Mouse (Mus musculus): Measurements from ENCODE around the gene Map10. TPM values are rescaled to one million over a fixed set of nuclear protein-coding genes. Genes with fewer than 3 reads are reported as not detected.
A peak's percentile ranks its signal among the peaks of the same experiment; 100 is the strongest.

Map10 gene
- polyA plus RNA-seq, 1 experiment from 2014 or later: 7.6 TPM

DNA sequence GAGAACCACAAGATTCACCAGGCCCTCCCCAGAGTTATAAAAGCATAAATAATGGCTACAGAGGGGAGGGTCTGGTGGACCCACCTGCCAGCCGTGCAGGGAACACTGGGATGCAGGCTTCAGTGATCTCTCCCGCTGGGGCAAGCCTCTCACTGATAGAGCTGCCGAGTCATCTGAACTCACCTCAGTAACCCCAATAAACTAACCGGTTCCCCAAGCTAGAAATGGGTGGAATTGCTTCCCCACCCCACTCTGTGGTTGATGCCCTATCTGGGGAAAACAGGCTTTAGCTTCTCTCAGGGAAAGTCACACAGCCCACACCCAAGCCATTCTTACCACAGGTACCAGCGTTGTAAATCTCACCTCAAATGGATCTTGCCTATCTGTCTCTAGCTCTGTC is 28.9 kb upstream of the Map10 start:
- H3K9me3 ChIP-seq (ENCODE audit: low read depth, low read length): no peaks in the 10 kb centered on the region
- WGBS: 77% methylated on average over 5 of the region's 5 CpGs

DNA sequence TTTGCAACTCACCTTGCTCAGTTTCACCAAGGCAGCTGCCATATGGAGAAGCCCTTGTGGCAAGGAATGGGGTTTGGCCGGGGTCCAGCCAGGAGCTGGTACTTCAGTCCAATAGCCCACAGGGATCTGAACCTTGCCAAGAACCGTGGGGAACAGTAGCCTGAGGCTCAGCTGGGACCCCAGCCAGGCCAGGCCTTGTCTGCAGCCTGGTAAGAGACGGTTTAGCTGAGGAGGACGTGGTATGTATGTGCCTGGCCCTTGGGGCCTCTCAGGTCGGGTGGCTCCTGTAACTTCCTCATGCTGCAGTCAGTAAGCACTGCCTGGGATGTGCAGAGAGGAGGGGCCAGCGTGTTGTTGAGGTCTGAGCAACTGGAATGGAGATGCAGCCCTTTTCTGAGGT is 27.8 kb upstream of the Map10 start:
- TF ChIP-seq CTCF (IDR thresholded peaks at IDR 0.05; ENCODE audit: low read depth): no peak
- ATAC-seq (ENCODE audit: insufficient read depth) (no peak), DNase-seq (peak; percentile 41)
- whole genome bisulfite sequencing: 36% methylated on average over 6 of the region's 6 CpGs
- H3K9me3 ChIP-seq (ENCODE audit: low read depth, low read length): no peaks in the 10 kb centered on the region
- no peak overlapping the region for H3K9ac ChIP-seq
- no peaks in the 10 kb centered on the region for H3K36me3 ChIP-seq (ENCODE audit: insufficient read depth)
- H3K27ac ChIP-seq (ENCODE audit: low read depth): no peak overlapping the region
- H3K4me3 ChIP-seq (ENCODE audit: low read depth, low read length): no peak overlapping the region
- no peak overlapping the region for H3K4me2 ChIP-seq
- no peaks in the 10 kb centered on the region for H3K27me3 ChIP-seq (ENCODE audit: insufficient read depth, low read length)
- peaks cover 4% of the 10 kb centered on the region for H3K4me1 ChIP-seq (ENCODE audit: insufficient read depth)

More for the DNA sequence above, 28.9 kb upstream of the Map10 start:
- Histone ChIP-seq H3K27ac (ENCODE audit: low read depth) (no peak overlapping the region), H3K4me3 (ENCODE audit: low read depth, low read length) (no peak overlapping the region), H3K9ac (no peak overlapping the region), H3K27me3 (ENCODE audit: insufficient read depth, low read length) (no peaks in the 10 kb centered on the region), H3K4me2 (no peak overlapping the region), H3K4me1 (ENCODE audit: insufficient read depth) (peaks cover 4% of the 10 kb centered on the region), H3K36me3 (ENCODE audit: insufficient read depth) (no peaks in the 10 kb centered on the region)
- no peak for DNase-seq
- no peak for TF ChIP-seq CTCF (IDR thresholded peaks at IDR 0.05; ENCODE audit: low read depth)
- no peak for ATAC-seq (ENCODE audit: insufficient read depth)

DNA sequence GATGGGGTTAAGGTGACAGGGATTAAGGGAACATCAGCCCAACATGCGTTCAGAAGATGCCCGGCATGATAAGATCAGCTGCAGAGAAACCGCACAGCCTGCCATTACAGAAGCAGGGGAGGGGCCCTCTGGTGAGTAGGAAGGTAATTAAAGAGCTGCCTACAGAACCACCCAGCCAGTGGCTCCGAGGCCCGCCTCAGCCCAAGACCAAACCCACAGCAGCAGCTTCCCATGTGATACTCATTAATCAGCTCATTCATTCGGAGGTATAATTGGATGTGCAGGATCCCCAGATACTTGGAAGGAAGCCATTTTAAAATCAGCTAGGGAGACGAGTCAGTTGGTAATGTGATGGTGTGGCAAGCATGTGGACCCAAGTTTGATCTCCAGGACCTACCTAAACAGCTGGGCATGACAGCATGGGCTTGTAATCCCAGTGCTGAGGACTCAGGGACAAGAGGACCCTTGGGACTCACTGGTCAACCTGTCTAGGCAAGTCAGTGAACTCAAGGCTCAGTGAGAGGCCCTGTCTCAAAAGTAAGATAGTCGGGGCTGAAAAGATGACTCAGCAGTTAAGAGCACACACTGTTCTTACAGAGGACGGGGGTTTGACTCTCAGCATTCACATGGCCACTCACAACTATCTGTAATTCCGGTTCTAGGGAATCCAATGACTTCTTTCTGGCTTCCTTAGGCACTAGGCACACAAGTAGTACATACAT is 23.7 kb upstream of the Map10 start:
- no peak overlapping the region for H3K4me2 ChIP-seq

DNA sequence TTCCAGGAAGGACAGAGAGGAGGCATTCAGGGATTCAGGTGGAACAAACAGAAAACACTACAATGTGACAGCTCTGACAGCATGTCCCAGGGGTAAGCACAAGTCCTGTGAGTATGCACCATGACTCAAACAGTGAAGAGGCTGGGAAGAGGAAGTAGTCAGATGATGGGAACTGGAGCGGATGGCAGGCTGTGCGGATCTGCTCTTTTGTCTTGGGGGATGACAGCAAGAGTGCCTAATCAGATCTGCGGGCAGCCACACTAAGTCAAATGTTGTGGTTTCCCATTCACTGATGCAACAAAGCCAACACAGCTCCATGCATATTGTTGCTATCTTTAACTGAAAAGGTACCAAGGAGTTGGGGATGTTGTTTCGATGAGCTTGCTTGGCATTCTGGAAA is 20.2 kb upstream of the Map10 start:
- ATAC-seq (ENCODE audit: insufficient read depth): no peak
- Histone ChIP-seq H3K27ac (ENCODE audit: low read depth) (no peak overlapping the region), H3K4me1 (ENCODE audit: insufficient read depth) (no peaks in the 10 kb centered on the region), H3K4me3 (ENCODE audit: low read depth, low read length) (no peak overlapping the region), H3K36me3 (ENCODE audit: insufficient read depth) (no peaks in the 10 kb centered on the region), H3K4me2 (no peak overlapping the region), H3K9ac (no peak overlapping the region), H3K9me3 (ENCODE audit: low read depth, low read length) (no peaks in the 10 kb centered on the region), H3K27me3 (ENCODE audit: insufficient read depth, low read length) (no peaks in the 10 kb centered on the region)
- no peak for DNase-seq
- TF ChIP-seq CTCF (IDR thresholded peaks at IDR 0.05; ENCODE audit: low read depth): no peak
- 76% methylated on average over 4 of the region's 4 CpGs for WGBS

More for the DNA sequence above, 23.7 kb upstream of the Map10 start:
- Histone ChIP-seq H3K9me3 (ENCODE audit: low read depth, low read length) (no peaks in the 10 kb centered on the region), H3K4me1 (ENCODE audit: insufficient read depth) (peaks cover 4% of the 10 kb centered on the region), H3K4me3 (ENCODE audit: low read depth, low read length) (no peak overlapping the region), H3K9ac (no peak overlapping the region), H3K27me3 (ENCODE audit: insufficient read depth, low read length) (no peaks in the 10 kb centered on the region), H3K27ac (ENCODE audit: low read depth) (no peak overlapping the region), H3K36me3 (ENCODE audit: insufficient read depth) (no peaks in the 10 kb centered on the region)
- WGBS: 48% methylated on average over 10 of the region's 10 CpGs
- DNase-seq: no peak
- no peak for ATAC-seq (ENCODE audit: insufficient read depth)
- no peak for TF ChIP-seq CTCF (IDR thresholded peaks at IDR 0.05; ENCODE audit: low read depth)

DNA sequence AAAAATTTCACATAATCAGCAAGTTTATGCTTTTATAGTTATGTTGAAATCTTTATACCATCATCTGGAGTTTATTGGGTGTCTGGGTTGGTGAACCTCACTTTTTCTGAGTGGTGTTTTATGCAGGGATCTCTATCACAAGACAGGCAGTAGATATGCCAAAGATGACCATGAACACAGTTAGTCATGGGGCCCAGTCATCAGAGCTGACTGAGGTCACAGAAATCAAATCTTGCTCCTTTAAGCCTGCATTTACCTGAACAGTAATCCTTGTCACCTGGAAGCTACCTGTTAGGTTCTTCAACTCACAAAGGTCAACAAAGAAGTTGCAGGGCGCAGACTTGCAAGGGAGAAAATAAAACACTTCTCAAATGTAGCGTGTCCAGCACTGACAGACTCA is 14.8 kb upstream of the Map10 start:
- Histone ChIP-seq H3K4me1 (ENCODE audit: insufficient read depth) (no peaks in the 10 kb centered on the region), H3K36me3 (ENCODE audit: insufficient read depth) (no peaks in the 10 kb centered on the region), H3K9me3 (ENCODE audit: low read depth, low read length) (no peaks in the 10 kb centered on the region), H3K9ac (no peak overlapping the region), H3K4me3 (ENCODE audit: low read depth, low read length) (no peak overlapping the region), H3K27ac (ENCODE audit: low read depth) (no peak overlapping the region), H3K27me3 (ENCODE audit: insufficient read depth, low read length) (no peaks in the 10 kb centered on the region), H3K4me2 (no peak overlapping the region)
- ATAC-seq (ENCODE audit: insufficient read depth) (no peak), DNase-seq (no peak)
- WGBS: 84% methylated on average over 2 of the region's 2 CpGs
- TF ChIP-seq CTCF (IDR thresholded peaks at IDR 0.05; ENCODE audit: low read depth): no peak

DNA sequence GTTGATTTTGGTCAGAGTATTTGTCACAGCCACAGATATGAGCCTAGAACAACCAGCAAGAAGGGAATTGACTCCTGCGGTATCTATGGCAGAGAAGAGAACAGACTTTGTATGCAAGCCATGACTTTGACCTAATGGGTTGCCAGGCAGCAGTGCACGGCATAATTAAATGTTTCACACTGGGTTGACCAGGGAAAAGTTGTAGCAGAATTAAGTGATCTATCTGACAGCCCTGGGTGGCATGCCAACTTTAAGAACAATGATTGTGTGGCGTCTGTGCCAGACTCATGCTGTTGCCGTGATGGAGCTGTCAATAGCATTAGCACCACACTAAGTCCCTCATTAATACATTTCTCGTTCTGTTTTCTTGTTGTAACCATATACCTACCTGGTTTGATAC is 11.1 kb upstream of the Map10 start:
- 80% methylated on average over 5 of the region's 5 CpGs for WGBS
- Histone ChIP-seq H3K4me2 (no peak overlapping the region), H3K27me3 (ENCODE audit: insufficient read depth, low read length) (no peaks in the 10 kb centered on the region), H3K36me3 (ENCODE audit: insufficient read depth) (no peaks in the 10 kb centered on the region), H3K9me3 (ENCODE audit: low read depth, low read length) (no peaks in the 10 kb centered on the region), H3K27ac (ENCODE audit: low read depth) (no peak overlapping the region), H3K4me1 (ENCODE audit: insufficient read depth) (no peaks in the 10 kb centered on the region), H3K4me3 (ENCODE audit: low read depth, low read length) (no peak overlapping the region), H3K9ac (no peak overlapping the region)
- DNase-seq (no peak), ATAC-seq (ENCODE audit: insufficient read depth) (no peak)
- no peak for TF ChIP-seq CTCF (IDR thresholded peaks at IDR 0.05; ENCODE audit: low read depth)

DNA sequence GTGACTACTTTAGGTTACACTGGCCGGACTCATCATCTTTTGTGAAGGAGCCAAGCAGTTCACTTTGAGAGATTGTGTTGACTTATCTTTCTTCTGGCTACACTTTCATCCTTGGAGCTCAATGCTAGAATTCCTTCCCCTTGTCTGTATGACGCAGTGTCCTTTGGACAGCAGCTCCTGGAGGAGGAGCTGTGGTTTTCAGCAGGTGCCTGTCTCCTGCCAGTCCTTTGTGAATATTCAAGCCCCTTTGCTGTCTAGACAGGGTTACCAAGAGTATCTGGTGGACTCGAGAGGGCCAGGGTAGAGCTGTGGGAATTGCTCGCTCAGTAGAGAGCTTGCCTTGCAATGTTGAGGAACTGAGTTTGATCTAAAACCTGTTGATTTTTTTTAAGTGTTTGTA is 10.7 kb upstream of the Map10 start:
- no peak overlapping the region for H3K27ac ChIP-seq (ENCODE audit: low read depth)
- no peak overlapping the region for H3K9ac ChIP-seq
- no peaks in the 10 kb centered on the region for H3K36me3 ChIP-seq (ENCODE audit: insufficient read depth)
- ATAC-seq (ENCODE audit: insufficient read depth) (no peak), DNase-seq (no peak)
- no peak for TF ChIP-seq CTCF (IDR thresholded peaks at IDR 0.05; ENCODE audit: low read depth)
- no peaks in the 10 kb centered on the region for H3K27me3 ChIP-seq (ENCODE audit: insufficient read depth, low read length)
- no peak overlapping the region for H3K4me2 ChIP-seq
- H3K9me3 ChIP-seq (ENCODE audit: low read depth, low read length): no peaks in the 10 kb centered on the region
- 72% methylated on average over 4 of the region's 4 CpGs for WGBS
- H3K4me1 ChIP-seq (ENCODE audit: insufficient read depth): no peaks in the 10 kb centered on the region
- no peak overlapping the region for H3K4me3 ChIP-seq (ENCODE audit: low read depth, low read length)

All from lung, embryonic 14.5 days (tissue).